Mouse (Mus musculus) kidney, postnatal 10 days (tissue): ENCODE results near the gene Afg1l.

Experiments
- DNase-seq: peaks from one replicate; pipeline ENCODE4 v3.0.0; 2021; ENCODE audit warnings: mixed read lengths

The Afg1l gene

DNA sequence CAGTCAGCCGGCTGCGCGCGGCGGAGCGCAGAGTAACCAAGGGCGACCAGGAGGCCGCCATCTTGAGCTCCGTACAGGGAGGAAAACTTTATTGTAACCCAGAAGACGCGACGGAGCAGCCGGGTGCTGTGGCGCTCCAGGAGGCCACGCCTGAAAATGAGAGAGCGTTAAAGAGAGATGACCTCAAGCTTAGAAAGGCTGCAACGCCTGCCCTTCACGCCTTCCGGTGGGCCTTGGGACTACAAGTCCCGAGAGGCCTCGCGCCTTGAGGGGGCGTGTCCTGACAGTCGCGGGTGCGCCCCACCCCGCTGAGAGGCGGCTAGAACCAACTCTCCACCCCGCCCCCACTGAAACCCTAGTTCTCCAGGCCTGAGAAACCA lies at the start of gene Afg1l:
Afg1l (minus strand) TSS at position 225 of the 380 bp plus-strand sequence.
- DNase-seq: peak; percentile 98

DNA sequence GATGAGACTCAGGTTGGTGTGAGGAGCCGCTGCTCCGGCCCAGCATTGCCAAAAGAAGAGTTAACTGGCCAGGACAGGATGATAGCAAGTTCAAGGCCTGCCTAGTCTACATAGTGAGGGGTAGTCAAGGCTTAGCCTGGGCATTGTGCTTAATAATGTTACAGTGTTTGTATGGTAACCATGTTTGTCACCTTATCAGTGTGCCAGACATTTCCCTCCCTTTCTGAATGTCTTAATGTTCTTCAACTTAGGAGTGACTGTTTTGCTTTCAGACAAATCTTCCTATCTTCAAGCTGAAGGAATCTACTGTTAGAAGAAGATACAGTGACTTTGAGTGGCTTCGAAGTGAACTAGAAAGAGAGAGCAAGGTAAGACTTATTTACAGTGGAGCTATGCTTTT lies 47.3 kb upstream of the Afg1l start:
- DNase-seq: no peak

DNA sequence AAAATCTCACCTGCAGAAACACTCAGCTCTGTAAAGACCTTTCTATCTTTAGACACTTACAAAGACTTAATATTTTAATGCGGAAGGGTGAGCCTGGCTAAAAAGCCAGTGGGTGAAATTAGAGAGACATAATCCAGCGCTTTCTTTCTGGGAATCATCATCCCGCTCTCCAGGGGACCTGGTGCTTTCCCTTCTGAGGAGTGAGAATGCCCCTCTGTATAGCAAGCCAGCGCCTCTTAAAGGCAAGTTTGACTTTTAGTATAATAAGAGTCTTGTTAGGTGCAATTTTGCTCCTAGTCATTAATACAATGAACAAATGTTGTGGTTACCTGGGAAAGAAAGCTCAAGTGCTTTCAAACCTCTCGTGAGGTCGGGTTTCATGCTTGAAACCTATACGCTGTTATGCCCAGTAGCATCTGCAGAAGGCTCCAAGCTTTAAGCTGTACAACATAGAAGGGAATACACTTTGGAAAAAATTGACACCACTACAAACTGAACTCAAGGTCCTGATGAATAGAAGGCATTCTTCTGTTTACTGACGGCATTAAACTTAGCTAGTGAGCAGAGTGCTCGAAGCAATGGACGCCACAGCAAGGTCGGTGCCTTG lies 45.3 kb upstream of the Afg1l start:
- DNase-seq: no peak

DNA sequence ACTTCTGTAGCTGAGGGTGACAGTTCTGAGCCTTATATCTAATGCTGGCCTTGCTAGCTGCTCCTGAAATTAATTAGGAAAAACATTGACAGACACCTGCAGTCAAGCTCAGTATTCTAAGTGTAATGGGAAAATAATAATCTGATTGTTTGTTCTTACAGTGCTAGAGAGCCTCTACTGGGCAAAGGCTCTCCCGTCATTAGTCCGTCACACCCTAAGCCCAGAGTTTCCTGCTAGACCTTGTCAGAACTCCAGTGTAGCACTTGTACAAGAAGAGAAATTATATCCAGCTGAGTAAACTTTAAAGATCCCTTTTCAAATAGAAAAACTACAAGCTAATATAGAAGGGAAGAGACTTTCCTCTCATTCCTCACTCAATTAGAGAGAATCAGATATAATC lies 44.5 kb upstream of the Afg1l start:
- no peak for DNase-seq

DNA sequence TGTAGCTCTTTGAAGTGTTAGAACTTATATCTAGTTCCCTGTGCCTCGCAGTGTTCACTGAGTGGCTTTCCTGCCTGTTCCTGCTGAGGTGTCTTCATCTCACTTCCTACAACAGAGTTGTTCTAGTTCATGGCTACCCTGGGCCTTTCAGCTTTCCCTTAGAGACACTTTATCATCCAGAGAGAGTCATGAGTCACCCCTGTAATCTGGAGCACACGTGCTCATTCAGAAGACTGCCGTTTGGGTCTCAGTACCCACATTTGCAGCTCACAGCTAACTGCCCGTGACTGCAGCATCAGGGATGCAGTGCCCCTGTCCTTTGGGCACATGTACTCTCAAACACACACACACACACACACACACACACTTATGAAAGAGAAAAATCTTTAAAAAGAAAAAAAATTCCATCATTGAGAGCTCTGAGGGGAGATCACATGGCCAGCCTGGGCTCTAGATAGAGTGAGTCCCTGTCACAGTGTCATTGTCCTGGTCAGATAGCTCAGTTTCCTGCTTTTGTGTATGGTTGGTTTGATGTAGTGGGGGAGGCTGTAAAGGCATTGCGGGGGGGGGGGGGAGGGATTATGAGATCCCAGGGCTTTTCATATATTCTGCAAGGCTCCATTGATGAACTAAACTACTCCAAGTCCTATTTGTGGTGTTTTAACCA lies 43.1 kb upstream of the Afg1l start:
- DNase-seq: no peak

DNA sequence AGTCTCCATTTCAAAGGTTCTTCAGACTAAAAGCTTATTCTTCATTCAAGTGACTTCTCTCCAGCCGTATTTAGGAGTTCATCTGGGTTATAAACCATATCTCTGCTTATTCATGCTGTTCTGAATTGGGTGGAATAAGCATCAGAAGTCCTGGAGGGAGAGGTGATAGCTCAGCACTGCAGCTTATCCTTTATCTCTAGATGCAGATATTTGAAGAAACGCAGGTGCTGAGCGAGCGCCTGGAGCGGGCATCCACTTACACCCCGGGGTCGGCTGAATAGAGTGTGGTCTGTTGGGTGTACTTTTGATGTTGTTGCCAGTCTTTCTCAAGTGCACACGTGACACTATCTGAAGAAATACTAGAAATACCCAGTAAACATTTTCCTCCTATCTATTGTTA lies 40.0 kb upstream of the Afg1l start:
- DNase-seq: no peak

DNA sequence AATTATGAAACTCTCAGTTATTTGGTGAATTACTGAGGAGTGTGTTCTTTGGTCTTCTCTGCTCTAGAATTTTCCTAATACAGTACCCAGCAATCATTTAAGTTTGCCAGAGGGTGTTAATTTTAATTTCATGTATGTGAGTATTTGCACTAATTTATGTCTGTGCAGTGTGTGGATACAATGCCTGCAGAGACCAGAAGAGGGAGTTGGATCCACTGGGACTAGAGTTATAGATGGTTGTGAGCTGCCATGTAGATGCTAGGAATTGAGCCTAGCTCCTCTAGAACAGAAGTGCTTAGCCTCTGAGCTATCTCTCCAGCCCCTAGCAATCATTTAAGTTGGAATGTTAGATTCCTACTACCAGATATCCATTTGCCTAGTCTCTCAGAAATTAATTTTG lies 35.8 kb upstream of the Afg1l start:
- no peak for DNase-seq

DNA sequence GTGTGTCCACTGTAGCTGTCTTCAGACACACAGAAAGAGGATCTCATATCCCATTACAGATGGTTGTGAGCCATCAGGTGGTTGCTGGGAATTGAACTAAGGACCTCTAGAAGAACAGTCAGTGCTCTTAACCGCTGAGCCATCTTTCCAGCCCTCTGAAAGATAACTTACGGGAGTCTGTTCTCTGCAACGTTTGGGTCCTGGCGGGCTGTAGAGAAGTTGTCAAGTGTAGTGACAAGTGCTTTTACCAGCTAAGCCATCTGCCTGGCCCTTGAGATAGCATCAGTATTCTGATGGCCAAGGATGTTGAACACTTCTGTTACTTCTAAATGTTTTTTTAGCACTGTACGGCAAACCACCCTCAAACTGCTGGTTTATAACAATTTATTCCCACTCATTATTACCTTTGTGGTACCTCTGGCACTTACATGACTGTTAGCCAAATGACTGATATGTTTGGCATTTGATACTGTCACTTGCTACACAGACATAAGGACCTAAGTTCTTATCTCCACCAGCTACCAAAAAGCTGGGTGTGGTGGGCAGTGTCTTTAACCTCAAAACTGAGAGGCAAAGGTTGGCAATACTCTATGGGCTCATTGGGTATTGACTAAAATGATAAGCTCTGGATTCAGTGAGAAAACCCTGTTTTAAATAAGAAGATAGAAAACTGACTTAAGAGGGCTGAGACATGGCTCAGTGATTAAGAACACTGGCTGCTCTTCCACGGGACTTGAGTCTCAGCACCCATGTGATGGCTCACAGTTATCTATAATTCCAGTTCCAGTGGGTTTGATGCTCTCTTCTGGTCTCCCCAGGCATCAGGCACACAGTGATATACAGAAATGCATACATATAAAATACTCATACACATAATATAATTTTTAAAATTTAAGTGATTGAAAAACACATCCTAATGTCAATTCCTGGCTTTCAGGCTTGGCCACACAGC lies 33.1 kb upstream of the Afg1l start:
- no peak for DNase-seq

DNA sequence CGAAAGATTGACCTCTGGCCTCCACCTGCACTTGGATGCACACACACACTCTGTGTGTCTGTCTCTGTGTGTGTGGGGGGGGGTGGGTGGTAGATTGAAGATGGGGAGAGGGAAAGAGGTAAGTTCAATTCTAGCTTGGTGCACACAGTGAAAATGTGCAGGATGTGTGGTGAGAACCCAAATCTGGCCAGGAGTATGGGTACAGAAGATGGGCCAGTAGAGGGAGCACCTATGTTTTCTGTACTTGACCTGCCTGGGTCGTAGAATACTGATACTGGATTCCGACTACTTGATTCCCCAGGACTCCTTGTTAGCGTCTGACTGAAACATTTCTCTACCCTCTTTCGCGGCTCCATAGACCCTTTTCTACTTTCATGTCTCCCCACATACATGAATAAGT lies 31.8 kb upstream of the Afg1l start:
- no peak for DNase-seq

DNA sequence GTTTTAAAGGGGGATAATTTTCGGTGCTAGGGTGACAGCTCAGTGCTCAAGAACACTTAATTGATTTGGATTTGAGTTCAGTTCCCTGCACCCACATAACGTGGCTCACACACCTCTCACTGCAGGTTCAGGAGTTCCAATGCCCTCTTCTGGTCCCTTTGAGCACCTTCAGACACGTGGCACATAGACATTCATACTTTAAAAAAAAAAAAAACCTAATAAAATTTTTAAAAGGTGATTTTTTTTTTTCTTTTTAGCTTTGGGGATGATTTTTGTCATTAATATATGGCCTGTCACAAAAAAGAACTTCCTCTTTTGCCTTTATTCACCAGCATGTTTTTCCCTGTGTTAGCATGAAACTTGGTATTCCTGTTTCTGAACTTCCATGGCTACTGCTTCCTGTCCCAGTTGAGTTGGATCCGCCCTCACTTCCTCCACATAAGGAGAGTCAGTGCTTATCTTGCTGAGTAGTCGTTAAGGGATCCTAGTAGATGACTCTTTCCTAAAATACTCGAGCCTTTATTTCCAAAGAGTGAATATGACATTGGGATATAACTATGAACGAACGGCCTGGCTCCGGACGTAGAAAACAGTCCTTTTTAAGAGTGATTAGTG lies 25.8 kb upstream of the Afg1l start:
- no peak for DNase-seq

DNA sequence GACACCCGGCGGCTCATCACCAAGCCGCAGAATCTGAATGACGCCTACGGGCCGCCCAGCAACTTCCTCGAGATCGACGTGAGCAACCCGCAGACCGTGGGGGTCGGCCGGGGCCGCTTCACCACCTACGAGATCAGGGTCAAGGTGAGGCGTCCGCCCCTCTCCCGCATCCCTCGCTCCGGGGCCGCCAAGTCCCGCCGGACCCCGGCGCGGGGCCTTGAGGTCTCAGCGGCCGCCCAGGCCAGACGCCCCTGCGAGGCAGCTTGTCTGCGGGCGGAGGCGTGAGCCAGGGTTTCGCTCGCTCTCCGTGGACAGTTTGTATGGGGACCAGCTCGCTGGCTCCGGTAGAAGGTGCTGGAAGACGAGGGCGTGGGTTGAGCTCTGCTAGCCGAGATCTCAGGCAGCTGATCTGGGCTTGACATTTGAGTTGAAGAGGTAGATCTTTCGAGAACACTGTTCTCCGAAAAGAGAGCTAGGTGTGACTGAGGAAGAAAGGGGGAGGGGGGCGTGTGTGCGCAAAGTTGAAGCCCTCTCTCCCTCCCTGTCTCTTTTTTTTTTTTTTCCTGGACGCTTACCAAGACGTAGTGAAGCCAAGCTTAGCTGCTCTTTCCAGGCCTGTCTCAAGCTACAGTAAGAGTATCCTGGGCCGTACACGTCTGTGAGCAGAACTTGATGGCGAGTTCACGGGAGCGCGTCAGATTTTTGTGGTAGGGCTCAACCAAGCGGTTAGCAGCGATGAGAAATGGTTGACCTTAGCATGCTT lies 24.2 kb upstream of the Afg1l start:
- peak; percentile 75 for DNase-seq

DNA sequence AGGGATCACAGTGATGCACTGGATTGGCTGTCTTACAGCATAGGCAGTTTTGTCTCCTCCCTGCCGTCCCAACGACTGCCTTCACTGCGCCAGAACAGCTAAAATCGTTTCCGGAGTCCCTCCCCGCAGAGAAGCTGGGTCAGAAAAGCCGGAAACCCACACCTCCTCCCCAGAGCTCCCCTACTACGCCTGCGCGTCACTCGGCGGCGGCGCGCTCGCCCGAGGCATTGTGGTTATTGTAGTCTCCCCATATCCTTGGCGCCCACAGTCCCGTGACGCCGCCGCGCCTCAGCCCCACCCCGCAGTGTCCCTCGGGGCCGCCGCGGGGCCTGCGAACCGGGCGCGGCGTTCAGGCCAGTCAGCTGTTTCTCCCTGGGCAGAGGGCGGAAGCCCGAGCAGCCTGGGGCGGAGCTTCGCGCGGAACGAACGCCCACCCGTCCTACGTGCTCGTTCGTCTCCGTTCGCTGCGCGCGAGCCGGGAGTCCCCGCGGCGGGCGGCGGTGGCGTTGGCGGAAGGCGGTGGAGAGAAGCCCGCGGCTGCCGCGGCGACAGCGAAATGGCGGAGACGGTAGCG lies 23.5 kb upstream of the Afg1l start, which contains the start of gene Snx3:
Snx3 (plus strand) TSS at position 256 of the 574 bp plus-strand sequence.
- DNase-seq: peak; percentile 97

DNA sequence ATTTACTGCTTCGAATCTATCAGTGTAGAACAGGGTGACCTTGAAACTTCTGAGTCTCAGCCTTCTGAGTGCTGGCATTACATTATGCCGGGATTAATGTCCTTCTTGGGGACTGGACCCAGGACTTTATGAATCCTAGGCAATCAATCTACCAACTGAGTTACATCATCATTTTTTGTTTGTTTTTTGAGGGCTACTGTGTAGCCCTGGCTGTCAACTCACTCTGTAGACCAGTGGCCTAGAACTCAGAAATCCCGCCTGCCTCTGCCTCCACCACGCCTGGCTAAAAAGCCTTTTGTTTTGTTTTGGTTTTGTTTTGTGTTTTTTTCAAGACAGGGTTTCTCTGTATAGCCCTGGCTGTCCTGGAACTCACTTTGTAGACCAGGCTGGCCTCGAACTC lies 22.8 kb upstream of the Afg1l start:
- no peak for DNase-seq

DNA sequence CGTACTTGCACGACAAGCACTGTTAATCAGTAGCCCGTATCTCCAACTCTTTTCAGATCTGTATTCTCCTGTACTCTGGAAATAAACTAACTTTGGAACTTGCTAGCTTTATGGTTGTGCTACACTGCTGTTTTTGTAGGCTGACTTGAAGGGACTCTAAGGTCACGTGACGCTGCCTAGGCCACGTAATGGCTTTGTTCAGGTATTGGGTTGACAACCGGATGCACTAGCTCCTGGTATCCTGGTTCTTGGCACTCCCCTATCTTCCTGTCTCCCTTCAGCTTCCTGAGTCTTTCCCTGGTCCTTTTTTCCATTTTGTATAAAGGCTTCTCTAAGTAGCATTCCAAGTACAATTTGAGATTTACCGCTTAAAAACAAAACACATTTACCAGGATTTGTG lies 22.2 kb upstream of the Afg1l start:
- peak; percentile 37 for DNase-seq

DNA sequence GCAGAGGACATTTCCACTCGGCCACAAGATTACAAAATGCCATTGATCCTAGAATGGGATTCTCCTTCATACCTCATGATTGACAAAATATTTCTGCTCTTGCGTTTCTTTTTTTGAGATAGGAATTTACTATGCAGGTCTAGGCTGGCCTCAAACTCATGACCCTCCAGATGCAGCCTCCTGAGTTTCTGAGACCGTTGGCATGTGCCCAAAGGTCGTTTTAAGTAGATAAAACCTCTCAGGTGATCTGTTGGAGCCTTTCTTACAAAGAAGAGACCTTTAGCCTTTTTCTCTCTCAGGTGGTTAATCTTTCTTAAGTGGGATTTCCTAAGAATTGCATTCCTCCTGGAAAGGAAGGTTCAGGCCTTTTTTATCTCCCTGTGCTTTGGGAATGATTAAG lies 14.6 kb upstream of the Afg1l start:
- peak; percentile 37 for DNase-seq

DNA sequence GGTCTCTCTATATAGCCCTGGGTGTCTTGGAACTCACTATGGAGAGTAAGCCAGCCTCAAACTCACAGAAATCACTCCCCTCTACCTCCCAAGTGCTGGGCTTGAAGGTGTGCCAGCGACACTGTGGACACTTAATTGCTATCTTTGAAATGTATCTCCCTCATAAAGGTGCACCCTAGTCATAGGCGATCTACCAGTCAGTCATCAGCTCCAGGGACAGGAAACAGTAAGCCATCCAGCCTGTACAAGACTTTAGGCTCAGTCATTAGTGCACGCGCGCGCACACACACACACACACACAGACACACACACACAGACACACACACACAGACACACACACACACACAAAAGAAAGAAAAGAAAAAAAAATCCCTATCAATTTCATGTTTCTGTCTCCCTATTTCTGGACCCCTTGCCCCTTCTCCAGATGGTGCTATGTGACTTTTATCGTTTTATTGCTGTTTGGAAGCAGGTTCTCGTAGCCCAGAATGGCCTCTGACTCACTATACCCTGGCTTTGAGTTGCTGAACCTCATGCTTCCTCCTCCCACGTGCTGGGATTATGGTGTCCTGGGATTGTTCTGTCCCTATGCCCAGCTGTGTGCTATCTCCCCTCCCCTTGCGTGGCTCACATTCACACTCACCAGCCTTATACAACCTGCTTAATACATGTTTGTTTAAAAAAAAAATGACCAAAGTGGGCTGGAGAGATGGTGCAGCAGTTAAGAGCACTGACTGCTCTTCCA lies 13.8 kb upstream of the Afg1l start:
- no peak for DNase-seq

DNA sequence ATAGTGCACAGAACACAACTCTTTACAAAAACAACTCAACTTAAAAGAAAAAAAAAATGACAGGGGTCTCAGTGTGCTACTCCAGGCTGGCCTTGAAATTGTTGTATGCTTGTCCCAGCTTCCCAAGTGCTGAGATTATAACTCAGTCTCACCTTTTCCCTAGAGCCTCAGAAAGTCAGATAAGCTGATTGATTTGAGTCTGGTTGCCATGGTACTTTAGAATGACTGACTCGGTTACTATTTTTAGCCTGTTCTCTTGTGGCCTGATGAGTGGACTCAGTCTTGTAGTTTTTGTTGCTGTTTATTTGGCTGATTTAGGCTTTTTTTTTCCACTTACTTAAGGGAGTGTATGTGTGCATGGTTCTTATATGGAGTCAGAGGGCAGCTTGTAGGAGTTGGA lies 12.8 kb upstream of the Afg1l start:
- no peak for DNase-seq

DNA sequence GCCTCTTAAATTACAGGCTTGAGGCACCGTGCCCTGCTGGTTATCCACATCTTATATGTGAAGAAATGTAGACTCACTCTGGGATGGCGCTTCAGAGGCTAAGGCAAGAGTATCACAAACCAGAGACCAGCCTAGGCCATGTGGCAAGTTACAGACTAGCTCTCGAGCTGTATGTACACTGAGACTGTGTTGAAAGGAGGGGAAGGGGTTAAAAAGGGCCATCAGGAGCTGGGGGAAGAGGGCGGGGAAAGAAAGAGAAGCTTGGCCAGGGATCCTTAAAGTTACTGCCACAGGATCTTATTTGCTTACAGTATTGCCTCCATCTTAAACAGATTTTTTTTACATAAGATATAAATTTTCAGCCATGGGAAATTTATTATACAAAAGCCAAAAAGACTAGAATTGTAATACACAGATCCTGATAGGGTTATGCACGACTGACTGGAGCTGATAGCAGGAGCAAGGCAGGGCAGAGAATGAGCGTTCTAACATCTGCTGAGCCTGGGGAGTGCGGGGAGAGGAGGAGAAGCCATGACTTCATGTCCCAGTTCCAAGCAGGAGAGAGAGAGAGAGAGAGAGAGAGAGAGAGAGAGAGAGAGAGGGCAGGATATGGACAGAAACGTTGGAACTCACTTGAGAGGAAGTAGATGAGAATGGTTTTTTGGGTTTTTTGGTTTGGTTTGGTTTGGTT lies 10.4 kb upstream of the Afg1l start:
- no peak for DNase-seq

DNA sequence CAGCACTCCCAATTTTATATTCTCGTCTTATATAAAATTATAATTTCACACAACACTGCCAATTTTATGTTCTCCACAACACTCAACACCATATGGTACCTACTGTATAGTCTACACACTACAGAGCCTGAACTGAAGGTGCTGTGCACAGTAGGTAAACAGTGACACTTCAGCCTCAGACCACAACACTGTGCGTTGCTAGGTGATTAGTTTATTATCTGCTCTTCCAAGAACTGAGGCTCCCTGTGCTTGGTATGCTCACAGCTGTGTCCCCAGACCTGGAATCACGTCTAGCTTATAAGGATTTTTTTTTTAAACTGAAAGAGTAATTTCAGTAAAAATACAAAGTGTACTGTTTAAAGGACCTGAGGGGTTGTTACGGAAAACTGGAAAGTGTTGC lies 2.4 kb upstream of the Afg1l start:
- no peak for DNase-seq

DNA sequence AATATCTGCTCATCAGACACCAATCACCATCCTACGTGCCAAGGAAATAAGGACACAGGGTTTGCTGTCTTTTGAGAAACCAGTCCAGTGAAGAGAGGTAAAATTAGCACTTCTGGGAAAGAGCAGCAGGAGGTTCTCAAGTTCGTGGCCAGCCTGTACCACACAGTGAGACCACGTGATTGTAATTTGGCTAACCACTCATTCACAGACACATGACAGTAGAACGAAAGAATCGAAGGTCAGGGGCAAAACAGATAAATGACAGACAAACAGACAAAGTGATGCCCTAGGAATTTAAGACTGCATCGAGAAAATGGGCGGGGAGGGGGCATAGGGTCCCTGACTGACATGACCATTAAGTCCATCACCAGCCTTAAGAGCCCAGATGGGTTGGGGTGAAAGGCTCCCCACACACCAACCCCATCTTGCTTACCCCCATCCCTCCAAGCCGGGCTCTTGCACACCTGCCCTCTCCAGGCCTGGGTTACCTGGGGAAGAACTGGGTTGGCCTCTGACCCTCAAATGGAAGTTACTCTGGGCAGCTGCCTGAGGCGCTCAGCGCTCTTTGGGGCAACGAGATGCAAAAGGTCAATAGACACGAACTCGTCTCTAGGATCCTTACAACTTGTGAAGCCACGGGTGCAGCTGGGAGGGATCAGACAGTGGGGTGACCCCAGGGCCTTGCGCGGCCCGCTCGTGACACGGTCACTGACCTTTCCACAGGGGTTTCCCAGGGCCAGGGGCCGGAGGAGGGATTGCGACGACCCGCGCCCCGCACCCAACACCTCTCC lies 620 bp downstream of the Afg1l start:
- DNase-seq: no peak
